Mouse (Mus musculus) adrenal gland, postnatal 4 days (tissue): ENCODE results near the gene Rnf208. TPM values are rescaled to one million over a fixed set of nuclear protein-coding genes. Genes with fewer than 3 reads are reported as not detected.

Experiments used
- total RNA-seq, 2 experiments: library from RNA; stranded (reverse); gene quantifications; 2 replicates each; pipeline ENCODE4 v1.2.3; 2021

Gene Rnf208
- total RNA-seq, 2 experiments from 2014 or later: 14.3 to 18.7 TPM

Other genes with a start within 250 kb of the Rnf208 start
- 10 to 100 TPM; 78.9 to 80.1 TPM for gene Nsmf, start 187.9 kb upstream of the Rnf208 start, total RNA-seq
- 1 to 10 TPM; 2.0 to 5.4 TPM for gene Entpd8, start 162.0 kb upstream of the Rnf208 start, total RNA-seq
- under 1 TPM in 1 of 2 experiments, not detected in 1; 0.59 TPM for gene Noxa1, start 147.1 kb upstream of the Rnf208 start, total RNA-seq
- 10 to 100 TPM; 10.2 to 18.4 TPM for gene Nrarp, start 61.5 kb upstream of the Rnf208 start, total RNA-seq
- gene Tor4a, start 45.4 kb upstream of the Rnf208 start, total RNA-seq: 10 to 100 TPM; 23.1 to 24.3 TPM
- gene Nelfb, start 30.8 kb upstream of the Rnf208 start, total RNA-seq: 10 to 100 TPM; 64.8 to 65.8 TPM
- not detected for gene Stpg3, start 27.6 kb upstream of the Rnf208 start, total RNA-seq
- gene Fam166a, start 23.5 kb upstream of the Rnf208 start, total RNA-seq: under 1 TPM; 0.45 to 0.68 TPM
- gene Tubb4b, start 17.6 kb upstream of the Rnf208 start, total RNA-seq: 100 to 1,000 TPM; 235 to 257 TPM
- under 1 TPM in 1 of 2 experiments, not detected in 1; 0.95 TPM for gene Slc34a3, start 7.9 kb upstream of the Rnf208 start, total RNA-seq
- gene Rnf224, start 5.5 kb upstream of the Rnf208 start, total RNA-seq: not detected
- not detected for gene Cysrt1, start 197 bp downstream of the Rnf208 start, total RNA-seq
- gene AL732309.1, start 4.6 kb downstream of the Rnf208 start, total RNA-seq: 1 to 10 TPM; 4.4 to 5.9 TPM
- 10 to 100 TPM; 28.9 to 38.5 TPM for gene Tmem203, start 13.2 kb downstream of the Rnf208 start, total RNA-seq
- gene Tprn, start 20.4 kb downstream of the Rnf208 start, total RNA-seq: 10 to 100 TPM; 15.5 to 18.7 TPM
- 10 to 100 TPM; 56.0 to 56.8 TPM for gene Ssna1, start 30.2 kb downstream of the Rnf208 start, total RNA-seq
- 100 to 1,000 TPM; 110 to 115 TPM for gene Anapc2, start 30.2 kb downstream of the Rnf208 start, total RNA-seq
- not detected for gene Tmem210, start 45.9 kb downstream of the Rnf208 start, total RNA-seq
- not detected for gene Lrrc26, start 47.7 kb downstream of the Rnf208 start, total RNA-seq
- gene Grin1, start 76.9 kb downstream of the Rnf208 start, total RNA-seq: 10 to 100 TPM; 15.0 to 15.2 TPM
- gene Man1b1, start 90.1 kb downstream of the Rnf208 start, total RNA-seq: 10 to 100 TPM; 57.5 to 62.5 TPM
- gene Dpp7, start 114.1 kb downstream of the Rnf208 start, total RNA-seq: 10 to 100 TPM; 32.1 to 33.9 TPM
- gene Uap1l1, start 123.4 kb downstream of the Rnf208 start, total RNA-seq: 10 to 100 TPM; 18.6 to 24.0 TPM
- gene Sapcd2, start 130.1 kb downstream of the Rnf208 start, total RNA-seq: 1 to 10 TPM; 9.3 to 9.4 TPM
- 10 to 100 TPM in 1 of 2 experiments, 1 to 10 TPM in 1; 10.0 to 11.8 TPM for gene Entpd2, start 153.6 kb downstream of the Rnf208 start, total RNA-seq
- gene Npdc1, start 157.1 kb downstream of the Rnf208 start, total RNA-seq: 100 to 1,000 TPM; 102 to 112 TPM
- gene Fut7, start 181.0 kb downstream of the Rnf208 start, total RNA-seq: under 1 TPM in 1 of 2 experiments, not detected in 1; 0.82 TPM
- gene Abca2, start 186.4 kb downstream of the Rnf208 start, total RNA-seq: 10 to 100 TPM; 30.4 to 34.3 TPM
- 1 to 10 TPM; 1.4 to 1.7 TPM for gene Clic3, start 214.6 kb downstream of the Rnf208 start, total RNA-seq
- gene Paxx, start 218.8 kb downstream of the Rnf208 start, total RNA-seq: 10 to 100 TPM; 41.0 to 48.5 TPM
- 1 to 10 TPM; 3.6 to 6.5 TPM for gene Ptgds, start 227.8 kb downstream of the Rnf208 start, total RNA-seq